Mouse (Mus musculus): ENCODE measurements at regions not wholly inside any gene's neighbourhood (a gene's known extent, or its start where the extent isn't known, plus 50 kb on each side); places are given as distances from the start of the nearest gene placed in this dataset.

DNA sequence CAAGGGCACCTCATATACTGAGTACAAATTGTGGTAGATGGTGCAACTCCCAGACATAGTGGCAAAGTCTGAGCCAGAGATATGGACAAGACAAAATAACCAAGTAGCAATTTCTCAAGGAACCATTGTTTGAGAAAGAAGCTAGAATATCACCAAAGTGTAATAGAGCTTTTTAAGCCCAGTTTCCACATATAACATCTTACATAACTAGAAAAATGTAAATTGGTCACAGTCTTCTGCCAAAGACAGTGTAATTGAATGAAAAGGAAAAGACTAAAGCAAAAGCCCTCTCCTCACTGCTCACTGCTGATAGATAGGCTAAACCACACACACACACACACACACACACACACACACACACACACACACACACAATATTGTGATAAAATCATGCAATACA lies 679.4 kb upstream of the Fbxo33 start:
- H3K4me1 ChIP-seq (ENCODE audit: control insufficient read depth, insufficient read depth, low read length): no peaks in the 10 kb centered on the region
- TF ChIP-seq CTCF (IDR thresholded peaks at IDR 0.05): no peak
- TF ChIP-seq EP300 (IDR thresholded peaks at IDR 0.05; ENCODE audit: insufficient read depth, low read depth, low read length): no peak
- no peak for TF ChIP-seq POLR2A (IDR thresholded peaks at IDR 0.05; ENCODE audit: insufficient read depth, low read depth, low read length)
- H3K9ac ChIP-seq (ENCODE audit: low read depth, low read length): no peak overlapping the region
- no peaks in the 10 kb centered on the region for H3K27me3 ChIP-seq (ENCODE audit: control insufficient read depth, insufficient read depth, low read length)
- intact Hi-C loops (cut with DNase I): no loop called here
- no peaks in the 10 kb centered on the region for H3K79me2 ChIP-seq (replicated peaks; ENCODE audit: control insufficient read depth, insufficient read depth, low read length)
- H3K27ac ChIP-seq: no peak overlapping the region
- no peak for DNase-seq
- H3K36me3 ChIP-seq (ENCODE audit: control insufficient read depth, insufficient read depth, low read length): no peaks in the 10 kb centered on the region
- H3K4me3 ChIP-seq: no peak overlapping the region

- Histone ChIP-seq H3K4me1 (ENCODE audit: control insufficient read depth, insufficient read depth, low read length) (no peaks in the 10 kb centered on the region), H3K9ac (ENCODE audit: low read depth, low read length) (no peak overlapping the region), H3K4me3 (no peak overlapping the region), H3K79me2 (replicated peaks; ENCODE audit: control insufficient read depth, insufficient read depth, low read length) (no peaks in the 10 kb centered on the region), H3K27ac (no peak overlapping the region), H3K27me3 (ENCODE audit: control insufficient read depth, insufficient read depth, low read length) (no peaks in the 10 kb centered on the region), H3K36me3 (ENCODE audit: control insufficient read depth, insufficient read depth, low read length) (no peaks in the 10 kb centered on the region)
- WGBS: 72% methylated on average over 6 of the region's 6 CpGs
- DNase-seq: no peak
- intact Hi-C loops (cut with DNase I): no loop called here
- TF ChIP-seq CTCF (IDR thresholded peaks at IDR 0.05) (no peak), POLR2A (IDR thresholded peaks at IDR 0.05; ENCODE audit: insufficient read depth, low read depth, low read length) (no peak), EP300 (IDR thresholded peaks at IDR 0.05; ENCODE audit: insufficient read depth, low read depth, low read length) (no peak)
Measured at GRCm38 (mm10) chr12:59890973-59891372, 671.4 kb upstream of the Fbxo33 start.

Data from heart, adult 2 months (tissue).